Mouse (Mus musculus) CH12.LX (cell line): ENCODE data around the gene Dennd1a.

Experiments used
- CHD2 ChIP-seq: IDR thresholded peaks from 2 replicates; pipeline ENCODE4 v1.6.1; 2011; ENCODE audit warnings: low read length, improper control_type of control experiment
- CTCF ChIP-seq, 2 experiments: IDR thresholded peaks in 1 of 2; conservative IDR thresholded peaks in 1 of 2; 2 replicates each; pipeline ENCODE4 v1.5.1; 2011 to 2012; ENCODE audit warnings: low read depth in 2 of 2, low read length in 2 of 2, improper control_type of control experiment in 1 of 2, inconsistent platforms in 1 of 2, mild to moderate bottlenecking in 1 of 2, moderate library complexity in 1 of 2
- JUND ChIP-seq: conservative IDR thresholded peaks from 2 replicates; pipeline ENCODE4 v1.6.1; 2011; ENCODE audit warnings: low read depth, low read length, improper control_type of control experiment
- MXI1 ChIP-seq: IDR thresholded peaks from 2 replicates; pipeline ENCODE4 v1.6.1; 2011; ENCODE audit warnings: mild to moderate bottlenecking, low read depth, low read length, improper control_type of control experiment
- POLR2A ChIP-seq: IDR thresholded peaks from 2 replicates; pipeline ENCODE4 v1.6.1; 2011; ENCODE audit warnings: low read depth, mild to moderate bottlenecking, improper control_type of control experiment, low read length
- TBP ChIP-seq: conservative IDR thresholded peaks from 2 replicates; pipeline ENCODE4 v1.6.1; 2011; ENCODE audit warnings: low read depth, low read length, improper control_type of control experiment
- TCF12 ChIP-seq: IDR thresholded peaks from 2 replicates; pipeline ENCODE4 v1.6.1; 2014; ENCODE audit warnings: low read depth, mild to moderate bottlenecking, inconsistent platforms, low read length, improper control_type of control experiment
- ZKSCAN1 ChIP-seq: IDR thresholded peaks from 2 replicates; pipeline ENCODE4 v1.6.1; 2012; ENCODE audit warnings: low read depth, inconsistent platforms, low read length, improper control_type of control experiment, borderline replicate concordance
- ZNF384 ChIP-seq: IDR thresholded peaks from 2 replicates; pipeline ENCODE4 v1.6.1; 2012; ENCODE audit warnings: low read depth, low read length, improper control_type of control experiment, inconsistent platforms

DNA sequence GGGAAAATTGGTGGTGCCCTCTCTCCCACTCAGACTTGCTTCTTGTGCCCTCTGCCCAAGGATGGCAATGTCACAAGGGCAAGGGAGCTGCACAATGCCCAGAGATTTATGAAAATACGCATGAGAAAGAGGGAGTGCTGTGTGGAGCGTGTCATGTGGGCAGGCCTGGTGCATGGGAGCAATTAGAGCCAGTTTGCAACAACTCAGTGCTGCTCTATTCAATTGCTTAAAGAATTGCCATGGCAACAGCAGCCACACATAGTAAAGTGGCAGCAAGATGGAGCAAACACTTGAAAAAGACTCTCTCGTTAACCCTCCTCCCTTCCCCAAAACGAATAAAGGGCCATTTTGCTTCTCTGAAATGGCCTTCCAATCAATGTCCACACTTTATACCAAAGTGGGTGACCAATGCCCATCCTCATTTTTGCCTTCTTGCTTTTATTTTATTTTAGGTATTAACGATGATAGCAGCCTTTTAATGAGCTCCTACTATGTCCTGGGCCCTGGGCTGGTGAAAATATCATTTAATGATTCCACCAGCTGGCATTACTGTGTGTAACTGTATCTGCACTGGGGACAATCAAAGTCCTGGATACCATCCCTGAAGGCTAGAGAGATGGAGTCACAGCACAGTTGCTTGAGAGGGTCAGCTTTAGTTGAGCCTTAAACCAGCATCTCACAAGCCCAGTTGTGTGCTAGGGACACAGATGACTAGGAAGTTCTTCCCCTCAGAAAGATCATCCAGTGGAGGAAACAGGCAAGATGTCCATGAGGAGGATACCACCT is 378.3 kb downstream of the Dennd1a start:
- no peak for TF ChIP-seq CTCF (conservative IDR thresholded peaks at IDR 0.05 in 1 of 2, IDR thresholded peaks at IDR 0.05 in 1 of 2; ENCODE audit: low read depth in 2 of 2, low read length in 2 of 2)
- TF ChIP-seq POLR2A, result no peak
- TF ChIP-seq JUND, result no peak
- TF ChIP-seq TBP, result no peak
- no peak for TF ChIP-seq MXI1
- no peak for TF ChIP-seq TCF12
- no peak for TF ChIP-seq CHD2
- TF ChIP-seq ZKSCAN1, result no peak
- no peak for TF ChIP-seq ZNF384
